Mouse (Mus musculus) olfactory bulb, adult 2 months (tissue): ENCODE measurements at regions not wholly inside any gene's neighbourhood (a gene's known extent, or its start where the extent isn't known, plus 50 kb on each side); places are given as distances from the start of the nearest gene placed in this dataset.

Experiments used
- CTCF ChIP-seq: fragments of 200-500 bp; IDR thresholded peaks from 2 replicates; pipeline ENCODE4 v1.5.1; 2012; ENCODE audit warnings: low read depth, mild to moderate bottlenecking, low read length, moderate library complexity; ENCODE audit not compliant: insufficient read depth
- POLR2A ChIP-seq: fragments of 200-500 bp; IDR thresholded peaks from 2 replicates; pipeline ENCODE4 v1.6.1; 2012; ENCODE audit warnings: mild to moderate bottlenecking, low read depth, low read length, moderate library complexity; ENCODE audit not compliant: insufficient read depth

- no peak for TF ChIP-seq POLR2A
- TF ChIP-seq CTCF = no peak
Observed at GRCm38 (mm10) chr2:118042380-118043055, 69.2 kb upstream of the Thbs1 start.
